Mouse (Mus musculus) bone marrow macrophage, adult 2 months (primary cell): ENCODE measurements at regions not wholly inside any gene's neighbourhood (a gene's known extent, or its start where the extent isn't known, plus 50 kb on each side); places are given as distances from the start of the nearest gene placed in this dataset.

ENCODE experiments used
- CTCF ChIP-seq: IDR thresholded peaks from 2 replicates; pipeline ENCODE4 v1.5.1; 2012; ENCODE audit warnings: low read depth, mild to moderate bottlenecking, low read length, moderate library complexity
- POLR2A ChIP-seq: IDR thresholded peaks from 2 replicates; pipeline ENCODE4 v1.6.1; 2012; ENCODE audit warnings: mild to moderate bottlenecking, low read depth, low read length, borderline replicate concordance

GRCm38 (mm10) chr15:36660986-36661385 lies 346.6 kb downstream of the Zfp706 start:
- TF ChIP-seq POLR2A: no peak
- TF ChIP-seq CTCF: no peak
